Mouse (Mus musculus): ENCODE measurements at regions not wholly inside any gene's neighbourhood (a gene's known extent, or its start where the extent isn't known, plus 50 kb on each side); places are given as distances from the start of the nearest gene placed in this dataset.

- H3K27ac ChIP-seq (ENCODE audit: control insufficient read depth, low read depth, low read length) = no peak overlapping the region
- no peaks in the 10 kb centered on the region for H3K27me3 ChIP-seq (ENCODE audit: control insufficient read depth in 1 of 2, insufficient read depth in 2 of 2, low read length in 2 of 2)
- no peak for DNase-seq (ENCODE audit: low read depth, low spot score)
- H3K79me2 ChIP-seq (ENCODE audit: control insufficient read depth, insufficient read depth, low read length, poor library complexity) = no peaks in the 10 kb centered on the region
- no peak overlapping the region for H3K9ac ChIP-seq (ENCODE audit: control insufficient read depth, low read depth, low read length, poor library complexity, severe bottlenecking)
- H3K4me3 ChIP-seq (ENCODE audit: control insufficient read depth in 1 of 2, insufficient read depth in 1 of 2, low read depth in 2 of 2, low read length in 2 of 2) = no peak overlapping the region
- H3K4me1 ChIP-seq (ENCODE audit: control insufficient read depth in 1 of 2, insufficient read depth in 2 of 2, low read length in 2 of 2) = no peaks in the 10 kb centered on the region
- TF ChIP-seq MAZ (IDR thresholded peaks at IDR 0.05; ENCODE audit: low read depth, low read length) (no peak), MYC (IDR thresholded peaks at IDR 0.05; ENCODE audit: low read depth, low read length) (no peak), TBP (IDR thresholded peaks at IDR 0.05; ENCODE audit: low read depth, low read length) (no peak), MAFK (IDR thresholded peaks at IDR 0.05; ENCODE audit: borderline replicate concordance, low read depth, low read length) (no peak), ELF1 (IDR thresholded peaks at IDR 0.05; ENCODE audit: low read depth, low read length) (no peak), USF2 (IDR thresholded peaks at IDR 0.05; ENCODE audit: borderline replicate concordance in 1 of 2, insufficient read depth in 1 of 2, low read depth in 1 of 2, low read length in 2 of 2) (no peak), SMC3 (IDR thresholded peaks at IDR 0.05; ENCODE audit: low read depth, low read length) (no peak), NELFE (IDR thresholded peaks at IDR 0.05; ENCODE audit: low read depth, low read length) (no peak), MAX (IDR thresholded peaks at IDR 0.05; ENCODE audit: low read length) (no peak), MEF2A (IDR thresholded peaks at IDR 0.05; ENCODE audit: extremely low read depth, insufficient replicate concordance, low read depth, low read length, poor library complexity, severe bottlenecking) (no peak), CHD1 (IDR thresholded peaks at IDR 0.05; ENCODE audit: low read depth, low read length) (no peak)
- H3K9me3 ChIP-seq (replicated peaks; ENCODE audit: insufficient read depth, low read length) = no peaks in the 10 kb centered on the region
- H3K36me3 ChIP-seq (ENCODE audit: control insufficient read depth in 1 of 2, insufficient read depth in 2 of 2, low read length in 2 of 2) = no peaks in the 10 kb centered on the region
These were observed 379.5 kb upstream of the Tmem132c start for GRCm38 (mm10) chr5:126862078-126862477.

- Histone ChIP-seq H3K9me3 (replicated peaks; ENCODE audit: insufficient read depth, low read length) (no peaks in the 10 kb centered on the region), H3K79me2 (ENCODE audit: control insufficient read depth, insufficient read depth, low read length, poor library complexity) (no peaks in the 10 kb centered on the region), H3K9ac (ENCODE audit: control insufficient read depth, low read depth, low read length, poor library complexity, severe bottlenecking) (no peak overlapping the region), H3K4me3 (ENCODE audit: control insufficient read depth in 1 of 2, insufficient read depth in 1 of 2, low read depth in 2 of 2, low read length in 2 of 2) (no peak overlapping the region), H3K36me3 (ENCODE audit: control insufficient read depth in 1 of 2, insufficient read depth in 2 of 2, low read length in 2 of 2) (no peaks in the 10 kb centered on the region), H3K4me1 (ENCODE audit: control insufficient read depth in 1 of 2, insufficient read depth in 2 of 2, low read length in 2 of 2) (no peaks in the 10 kb centered on the region), H3K27ac (ENCODE audit: control insufficient read depth, low read depth, low read length) (no peak overlapping the region), H3K27me3 (ENCODE audit: control insufficient read depth in 1 of 2, insufficient read depth in 2 of 2, low read length in 2 of 2) (no peaks in the 10 kb centered on the region)
- DNase-seq (ENCODE audit: low read depth, low spot score) = no peak
- no peak for TF ChIP-seq BHLHE40 (IDR thresholded peaks at IDR 0.05; ENCODE audit: borderline replicate concordance, low read depth, low read length)
These were observed 365.8 kb upstream of the Tmem132c start for GRCm38 (mm10) chr5:126875842-126876241.

GRCm38 (mm10) chr5:126890710-126891109 lies 350.9 kb upstream of the Tmem132c start:
- H3K36me3 ChIP-seq (ENCODE audit: control insufficient read depth in 1 of 2, insufficient read depth in 2 of 2, low read length in 2 of 2) = no peaks in the 10 kb centered on the region
- DNase-seq (ENCODE audit: low read depth, low spot score) = no peak
- H3K9me3 ChIP-seq (replicated peaks; ENCODE audit: insufficient read depth, low read length) = no peaks in the 10 kb centered on the region
- no peaks in the 10 kb centered on the region for H3K79me2 ChIP-seq (ENCODE audit: control insufficient read depth, insufficient read depth, low read length, poor library complexity)
- no peak overlapping the region for H3K4me3 ChIP-seq (ENCODE audit: control insufficient read depth in 1 of 2, insufficient read depth in 1 of 2, low read depth in 2 of 2, low read length in 2 of 2)
- no peaks in the 10 kb centered on the region for H3K4me1 ChIP-seq (ENCODE audit: control insufficient read depth in 1 of 2, insufficient read depth in 2 of 2, low read length in 2 of 2)
- no peak overlapping the region for H3K9ac ChIP-seq (ENCODE audit: control insufficient read depth, low read depth, low read length, poor library complexity, severe bottlenecking)
- H3K27ac ChIP-seq (ENCODE audit: control insufficient read depth, low read depth, low read length) = no peak overlapping the region
- TF ChIP-seq RAD21 (IDR thresholded peaks at IDR 0.05; ENCODE audit: low read depth, low read length) (no peak), USF1 (IDR thresholded peaks at IDR 0.05; ENCODE audit: low read depth, low read length) (no peak), MXI1 (IDR thresholded peaks at IDR 0.05; ENCODE audit: low read depth, low read length) (no peak), GABPA (IDR thresholded peaks at IDR 0.05; ENCODE audit: low read depth, low read length) (no peak), TBP (IDR thresholded peaks at IDR 0.05; ENCODE audit: low read depth, low read length) (no peak), MAX (IDR thresholded peaks at IDR 0.05; ENCODE audit: low read length) (no peak), POLR2A (IDR thresholded peaks at IDR 0.05; ENCODE audit: control insufficient read depth in 1 of 2, insufficient read depth in 1 of 2, low read depth in 1 of 2, low read length in 2 of 2, poor library complexity in 1 of 2) (no peak), EP300 (IDR thresholded peaks at IDR 0.05; ENCODE audit: low read depth in 1 of 2, low read length in 2 of 2) (no peak), MAFK (IDR thresholded peaks at IDR 0.05; ENCODE audit: borderline replicate concordance, low read depth, low read length) (no peak), ZKSCAN1 (IDR thresholded peaks at IDR 0.05; ENCODE audit: low read depth, low read length) (no peak), SMC3 (IDR thresholded peaks at IDR 0.05; ENCODE audit: low read depth, low read length) (no peak), TCF12 (IDR thresholded peaks at IDR 0.05; ENCODE audit: low read depth, low read length) (no peak), NRF1 (IDR thresholded peaks at IDR 0.05; ENCODE audit: insufficient read depth, low read depth, low read length, poor library complexity, severe bottlenecking) (no peak), HCFC1 (IDR thresholded peaks at IDR 0.05; ENCODE audit: low read depth, low read length) (no peak), TAL1 (IDR thresholded peaks at IDR 0.05; ENCODE audit: low read length) (no peak)
- no peaks in the 10 kb centered on the region for H3K27me3 ChIP-seq (ENCODE audit: control insufficient read depth in 1 of 2, insufficient read depth in 2 of 2, low read length in 2 of 2)
